Mouse (Mus musculus): ENCODE results near the gene Spag17. TPM values are rescaled to one million over a fixed set of nuclear protein-coding genes. Genes with fewer than 3 reads are reported as not detected.
A peak's percentile ranks its signal among the peaks of the same experiment; 100 is the strongest.

The Spag17 gene
- polyA plus RNA-seq, 1 experiment from 2014 or later, result 1.1 TPM

DNA sequence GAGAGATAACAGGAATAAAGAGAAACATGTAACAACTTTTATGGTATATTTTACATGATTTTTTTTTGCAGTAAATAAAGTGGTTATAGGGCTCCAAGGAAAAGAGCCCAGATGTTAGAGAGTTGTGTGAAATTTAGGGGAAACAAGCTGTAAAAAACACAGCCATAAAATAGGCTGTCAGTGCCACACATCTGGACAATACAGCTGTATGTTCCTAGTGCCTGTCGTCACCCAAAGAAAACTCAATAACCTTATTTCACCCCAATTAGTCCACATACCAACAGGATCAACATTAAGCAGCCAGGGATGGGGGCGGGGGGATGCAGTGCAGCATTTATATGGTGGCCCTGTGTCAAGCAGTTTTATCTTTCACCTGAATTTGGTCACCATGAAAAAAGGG, 81.1 kb downstream of the Spag17 start:
- Histone ChIP-seq H3K4me1 (peaks cover 28% of the 10 kb centered on the region), H3K4me2 (replicated peaks) (no peak overlapping the region; the same call in 1 of the 2 replicates), H3K27me3 (peaks cover 43% of the 10 kb centered on the region), H3K27ac (no peak overlapping the region), H3K9me3 (no peaks in the 10 kb centered on the region), H3K9ac (no peak overlapping the region), H3K4me3 (no peak overlapping the region), H3K36me3 (no peaks in the 10 kb centered on the region)
- 16% methylated on average over 2 of the region's 2 CpGs for WGBS
- ATAC-seq (ENCODE audit: low FRiP score, low read depth), result no peak

DNA sequence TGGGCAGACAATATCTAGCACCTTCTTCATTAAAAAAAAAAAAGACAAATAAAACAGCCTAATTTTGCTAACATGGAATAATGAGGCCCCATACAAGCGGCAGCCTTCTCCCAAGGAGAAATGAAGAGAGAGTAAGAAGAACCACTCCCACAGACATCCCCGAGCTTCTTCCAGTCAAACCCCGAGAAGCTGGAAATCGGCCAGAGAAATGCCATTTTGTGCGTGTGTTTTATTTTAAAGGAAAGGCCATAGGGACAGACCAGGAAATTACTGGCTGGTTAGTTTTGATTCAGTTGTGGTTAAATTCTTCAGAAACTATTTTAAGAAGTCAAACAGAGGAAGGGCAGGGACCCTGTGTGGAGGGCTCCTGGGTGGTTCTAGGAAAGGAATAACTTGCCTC, 85.6 kb downstream of the Spag17 start:
- ATAC-seq (ENCODE audit: low FRiP score, low read depth), result no peak
- Histone ChIP-seq H3K4me2 (replicated peaks) (no peak overlapping the region), H3K4me1 (peaks cover 19% of the 10 kb centered on the region), H3K27ac (no peak overlapping the region), H3K36me3 (no peaks in the 10 kb centered on the region), H3K4me3 (no peak overlapping the region), H3K9me3 (no peaks in the 10 kb centered on the region), H3K9ac (no peak overlapping the region), H3K27me3 (peaks cover 27% of the 10 kb centered on the region)
- 31% methylated on average over 5 of the region's 5 CpGs for WGBS

DNA sequence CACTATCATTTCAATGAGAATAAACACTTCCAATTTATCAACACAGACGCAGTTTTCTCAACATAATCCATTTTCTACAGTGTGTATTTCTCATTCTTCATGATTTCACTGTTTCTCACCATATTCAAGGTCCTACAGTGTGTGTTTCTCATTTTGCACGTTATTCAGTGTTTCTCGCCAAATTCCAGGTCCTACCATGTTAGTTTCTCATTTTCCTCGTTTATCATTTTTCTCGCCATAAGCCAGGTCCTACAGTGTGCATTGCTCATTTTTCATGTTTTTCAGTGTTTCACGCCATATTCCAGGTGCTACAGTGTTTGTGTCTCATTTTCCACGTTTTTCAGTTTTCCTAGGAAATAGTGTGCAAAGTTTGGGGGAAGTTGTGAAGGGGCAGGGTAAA, 95.8 kb downstream of the Spag17 start:
- H3K27ac ChIP-seq, result no peak overlapping the region
- no peak for ATAC-seq (ENCODE audit: low FRiP score, low read depth)
- H3K9ac ChIP-seq, result no peak overlapping the region
- H3K9me3 ChIP-seq, result no peaks in the 10 kb centered on the region
- peaks cover 4% of the 10 kb centered on the region; the same call in 1 of the 2 replicates for H3K4me1 ChIP-seq
- H3K4me3 ChIP-seq, result no peak overlapping the region
- no peaks in the 10 kb centered on the region for H3K36me3 ChIP-seq
- peaks cover 29% of the 10 kb centered on the region for H3K27me3 ChIP-seq
- WGBS, result 62% methylated on average over 7 of the region's 7 CpGs
- no peak overlapping the region for H3K4me2 ChIP-seq (replicated peaks)

DNA sequence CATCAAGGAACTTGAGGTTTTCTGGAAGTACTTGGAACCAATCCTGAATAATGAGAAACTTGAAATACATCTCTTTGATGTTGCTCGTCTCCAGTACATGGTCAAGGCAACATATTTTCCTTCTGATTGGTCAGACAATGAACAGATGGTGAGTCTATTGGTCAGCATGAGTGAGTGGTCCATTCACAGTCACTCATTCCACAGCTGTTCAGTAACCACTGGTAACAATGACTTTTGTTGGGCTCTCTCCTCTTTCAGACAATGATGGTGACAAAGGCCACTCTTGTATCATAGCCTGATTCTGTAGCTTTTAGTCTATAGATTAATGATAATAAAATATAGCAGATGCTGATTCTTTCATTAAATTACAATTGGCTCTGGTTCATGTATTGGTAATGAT, 119.5 kb downstream of the Spag17 start:
- H3K9me3 ChIP-seq, result no peaks in the 10 kb centered on the region
- no peak overlapping the region for H3K4me3 ChIP-seq
- H3K4me1 ChIP-seq, result peaks cover 3% of the 10 kb centered on the region; the same call in 1 of the 2 replicates
- no peak overlapping the region for H3K4me2 ChIP-seq (replicated peaks)
- H3K9ac ChIP-seq, result no peak overlapping the region
- no peak overlapping the region for H3K27ac ChIP-seq
- 70% methylated on average over 1 of the region's 1 CpGs for WGBS
- no peaks in the 10 kb centered on the region for H3K36me3 ChIP-seq
- ATAC-seq (ENCODE audit: low FRiP score, low read depth), result no peak
- H3K27me3 ChIP-seq, result peaks cover 6% of the 10 kb centered on the region; the same call in 1 of the 2 replicates

DNA sequence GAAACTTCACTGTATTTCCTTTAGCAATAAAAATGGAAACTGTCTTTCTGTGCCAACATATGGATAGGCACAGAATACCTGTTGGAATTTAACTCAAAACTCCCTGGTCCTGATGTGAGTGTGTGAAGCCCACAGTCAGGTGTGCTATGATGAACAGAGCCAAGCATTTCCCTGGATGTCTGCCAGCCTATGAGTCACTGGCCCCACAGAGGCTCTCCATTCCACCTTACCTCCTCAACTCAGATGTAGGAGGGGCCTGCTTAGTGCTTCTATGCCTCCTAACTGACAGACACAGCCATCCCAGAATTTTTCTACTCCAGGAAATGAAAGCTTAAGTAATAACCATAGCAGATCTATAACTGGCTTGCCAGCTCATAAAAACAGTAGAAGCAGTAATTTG, 124.6 kb downstream of the Spag17 start:
- H3K27me3 ChIP-seq, result peaks cover 6% of the 10 kb centered on the region; the same call in 1 of the 2 replicates

DNA sequence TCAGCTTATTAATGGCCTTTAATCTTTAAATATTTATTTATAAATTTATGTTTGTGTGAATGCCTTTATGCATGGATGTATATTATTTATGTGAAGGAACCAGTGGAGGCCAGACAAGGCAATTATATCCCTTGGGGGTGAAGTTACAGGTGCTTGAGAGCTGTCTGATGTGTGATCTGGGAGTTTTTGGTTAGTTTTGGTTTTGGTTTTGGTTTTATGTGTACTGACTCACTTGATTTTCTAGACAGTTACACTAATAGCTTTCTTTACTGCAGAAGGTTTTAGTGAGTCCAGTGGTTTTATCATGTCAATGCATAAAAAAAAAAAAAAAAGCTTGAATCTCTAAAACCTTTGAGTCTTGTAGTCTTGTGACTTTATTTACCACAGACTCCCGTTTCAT, 128.9 kb downstream of the Spag17 start:
- Histone ChIP-seq H3K4me2 (replicated peaks) (no peak overlapping the region), H3K4me1 (peaks cover 10% of the 10 kb centered on the region; the same call in 1 of the 2 replicates), H3K27me3 (no peaks in the 10 kb centered on the region), H3K4me3 (no peak overlapping the region), H3K27ac (no peak overlapping the region), H3K36me3 (no peaks in the 10 kb centered on the region), H3K9ac (no peak overlapping the region), H3K9me3 (0 out of 2 replicates have a peak, but pooled peaks cover 4% of the 10 kb centered on the region)
- 79% methylated on average over 1 of the region's 1 CpGs for WGBS
- no peak for ATAC-seq (ENCODE audit: low FRiP score, low read depth)

More for the DNA sequence above, 124.6 kb downstream of the Spag17 start:
- Histone ChIP-seq H3K4me1 (peaks cover 10% of the 10 kb centered on the region; the same call in 1 of the 2 replicates), H3K9me3 (no peaks in the 10 kb centered on the region), H3K36me3 (no peaks in the 10 kb centered on the region), H3K27ac (no peak overlapping the region), H3K9ac (no peak overlapping the region), H3K4me3 (no peak overlapping the region), H3K4me2 (replicated peaks) (no peak overlapping the region)
- ATAC-seq (ENCODE audit: low FRiP score, low read depth), result peak; percentile 89

DNA sequence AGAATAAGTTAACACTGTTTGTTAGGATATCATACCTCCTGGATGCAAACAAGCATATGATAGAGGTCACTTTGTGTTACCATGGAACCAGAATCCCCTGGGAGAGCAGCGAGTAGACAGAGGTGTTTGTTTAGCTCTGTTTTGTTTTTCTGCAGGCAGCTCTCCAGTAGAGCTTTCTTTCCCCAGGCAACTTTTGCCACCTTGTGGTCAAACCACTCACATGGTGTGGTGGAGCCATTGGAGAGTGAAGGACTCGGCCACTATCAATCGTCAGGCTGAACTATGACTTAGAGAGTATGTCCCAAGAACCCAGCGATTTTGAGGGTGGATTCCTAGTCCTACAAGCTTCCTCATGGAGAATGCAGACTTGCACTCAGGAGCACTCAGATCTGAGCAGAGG, 146.1 kb downstream of the Spag17 start:
- H3K27ac ChIP-seq, result no peak overlapping the region
- ATAC-seq (ENCODE audit: low FRiP score, low read depth), result no peak
- WGBS, result 46% methylated on average over 4 of the region's 4 CpGs
- H3K4me2 ChIP-seq (replicated peaks), result no peak overlapping the region
- peaks cover 54% of the 10 kb centered on the region for H3K4me1 ChIP-seq
- H3K27me3 ChIP-seq, result 0 out of 2 replicates have a peak, but pooled peaks cover 4% of the 10 kb centered on the region
- H3K9me3 ChIP-seq, result no peaks in the 10 kb centered on the region
- H3K36me3 ChIP-seq, result no peaks in the 10 kb centered on the region
- H3K9ac ChIP-seq, result no peak overlapping the region
- H3K4me3 ChIP-seq, result no peak overlapping the region

DNA sequence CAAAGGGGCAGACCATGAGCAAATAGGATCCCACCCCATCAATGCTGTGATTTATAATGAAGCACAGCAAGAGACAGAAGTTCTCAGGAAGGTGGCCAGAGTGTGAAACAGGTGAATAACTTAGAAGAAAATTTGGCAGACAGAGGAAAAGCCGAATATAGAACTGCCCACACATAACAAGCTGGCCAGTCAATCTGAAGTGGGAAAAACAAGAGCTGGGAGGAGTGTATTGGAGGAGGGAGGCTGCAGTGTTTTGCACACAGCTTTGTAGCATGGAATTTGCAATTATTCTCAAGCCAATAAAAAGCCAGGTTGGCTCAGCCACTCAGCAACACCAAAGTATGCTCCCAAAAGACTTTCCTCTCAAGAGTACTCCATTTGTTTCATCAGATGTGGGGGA, 147.8 kb downstream of the Spag17 start:
- Histone ChIP-seq H3K9me3 (no peaks in the 10 kb centered on the region), H3K36me3 (no peaks in the 10 kb centered on the region), H3K4me3 (no peak overlapping the region), H3K4me1 (peaks cover 60% of the 10 kb centered on the region), H3K4me2 (replicated peaks) (no peak overlapping the region), H3K9ac (no peak overlapping the region), H3K27me3 (0 out of 2 replicates have a peak, but pooled peaks cover 4% of the 10 kb centered on the region), H3K27ac (no peak overlapping the region)
- 52% methylated on average over 1 of the region's 1 CpGs for WGBS
- no peak for ATAC-seq (ENCODE audit: low FRiP score, low read depth)

DNA sequence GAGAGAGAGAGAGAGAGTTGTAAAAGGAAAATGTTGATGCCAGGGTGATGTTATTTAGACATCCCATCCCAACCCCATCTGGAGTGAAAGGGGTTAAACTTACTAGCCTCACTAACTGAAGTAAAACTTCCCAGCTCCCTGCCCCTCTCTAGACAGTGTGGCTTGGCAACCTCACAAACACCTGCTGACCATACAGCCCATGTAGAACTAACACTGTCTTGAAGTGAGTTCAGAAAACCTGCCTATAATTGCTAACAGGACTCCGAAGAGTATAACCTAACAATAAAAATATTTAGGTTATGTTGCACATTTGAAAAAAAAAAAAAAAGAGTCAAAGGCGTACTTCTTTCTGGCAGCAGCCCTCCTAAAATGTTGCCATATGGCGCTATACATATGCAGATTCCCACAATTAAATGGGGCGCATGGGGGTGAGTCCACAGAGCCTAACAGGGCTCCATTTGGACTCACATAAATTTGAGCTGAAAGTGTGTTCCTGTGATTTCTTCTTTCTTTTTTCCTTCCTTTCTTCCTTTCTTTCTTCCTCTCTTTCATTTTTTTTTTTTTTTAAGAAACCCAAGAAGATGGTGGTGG, 149.3 kb downstream of the Spag17 start:
- peak overlapping the region; percentile 15; the same call in 1 of the 2 replicates for H3K27ac ChIP-seq
- 0 out of 2 replicates have a peak overlapping the region, but pooled peaks have one; percentile 25 for H3K4me2 ChIP-seq (replicated peaks)
- WGBS, result 32% methylated on average over 4 of the region's 4 CpGs

DNA sequence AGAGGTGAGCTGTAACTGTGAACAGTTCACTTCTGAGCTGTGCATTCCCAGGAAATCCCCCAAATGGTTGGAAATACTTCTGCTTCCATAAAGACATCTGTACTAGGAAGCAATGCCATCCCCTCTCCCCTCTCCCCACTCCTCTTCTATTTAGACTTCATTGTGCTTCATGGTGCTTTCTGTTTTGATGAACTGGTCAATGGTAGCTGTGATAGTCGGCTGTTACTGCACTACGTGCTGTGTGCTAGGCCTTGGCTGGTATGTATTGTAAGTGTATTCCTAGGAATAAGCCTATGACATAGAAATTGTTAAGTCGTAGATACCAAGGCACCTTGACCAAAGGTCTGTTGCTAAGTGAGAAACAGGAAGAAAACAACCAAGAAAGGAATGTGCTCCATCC, 149.9 kb downstream of the Spag17 start:
- Histone ChIP-seq H3K4me3 (no peak overlapping the region), H3K4me1 (peaks cover 57% of the 10 kb centered on the region), H3K9ac (no peak overlapping the region), H3K36me3 (no peaks in the 10 kb centered on the region), H3K4me2 (replicated peaks) (peak overlapping the region; percentile 25; the same call in 1 of the 2 replicates), H3K9me3 (no peaks in the 10 kb centered on the region), H3K27me3 (0 out of 2 replicates have a peak, but pooled peaks cover 4% of the 10 kb centered on the region), H3K27ac (peak overlapping the region; percentile 15; the same call in 1 of the 2 replicates)
- ATAC-seq (ENCODE audit: low FRiP score, low read depth), result peak; percentile 60
- WGBS, result 66% methylated on average over 3 of the region's 3 CpGs

More for the DNA sequence above, 149.3 kb downstream of the Spag17 start:
- H3K27me3 ChIP-seq, result 0 out of 2 replicates have a peak, but pooled peaks cover 4% of the 10 kb centered on the region
- H3K9ac ChIP-seq, result no peak overlapping the region
- no peaks in the 10 kb centered on the region for H3K36me3 ChIP-seq
- H3K9me3 ChIP-seq, result no peaks in the 10 kb centered on the region
- no peak overlapping the region for H3K4me3 ChIP-seq
- peak; percentile 93 for ATAC-seq (ENCODE audit: low FRiP score, low read depth)
- peaks cover 57% of the 10 kb centered on the region for H3K4me1 ChIP-seq

DNA sequence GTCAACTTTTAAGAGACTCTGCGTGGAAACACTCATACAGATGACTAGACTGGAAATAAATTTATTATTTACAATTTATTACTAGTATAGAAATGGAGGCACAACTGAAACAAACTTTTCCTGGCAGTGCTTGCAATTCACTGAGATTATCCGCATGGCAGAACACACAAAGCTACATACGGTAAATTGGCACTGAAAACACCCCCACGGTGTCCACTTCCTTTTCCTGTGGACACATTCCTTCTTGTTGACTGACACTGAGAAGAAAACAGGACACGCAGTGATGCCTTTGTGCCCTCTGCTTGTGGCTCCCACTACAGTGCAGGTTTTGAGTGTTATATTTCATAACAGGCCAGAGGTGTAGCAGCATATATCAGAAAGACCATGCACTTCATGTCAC, 151.6 kb downstream of the Spag17 start:
- Histone ChIP-seq H3K36me3 (no peaks in the 10 kb centered on the region), H3K4me2 (replicated peaks) (no peak overlapping the region), H3K9ac (no peak overlapping the region), H3K9me3 (no peaks in the 10 kb centered on the region), H3K27me3 (no peaks in the 10 kb centered on the region), H3K4me1 (peaks cover 40% of the 10 kb centered on the region), H3K27ac (no peak overlapping the region), H3K4me3 (no peak overlapping the region)
- WGBS, result 63% methylated on average over 5 of the region's 5 CpGs
- no peak for ATAC-seq (ENCODE audit: low FRiP score, low read depth)

DNA sequence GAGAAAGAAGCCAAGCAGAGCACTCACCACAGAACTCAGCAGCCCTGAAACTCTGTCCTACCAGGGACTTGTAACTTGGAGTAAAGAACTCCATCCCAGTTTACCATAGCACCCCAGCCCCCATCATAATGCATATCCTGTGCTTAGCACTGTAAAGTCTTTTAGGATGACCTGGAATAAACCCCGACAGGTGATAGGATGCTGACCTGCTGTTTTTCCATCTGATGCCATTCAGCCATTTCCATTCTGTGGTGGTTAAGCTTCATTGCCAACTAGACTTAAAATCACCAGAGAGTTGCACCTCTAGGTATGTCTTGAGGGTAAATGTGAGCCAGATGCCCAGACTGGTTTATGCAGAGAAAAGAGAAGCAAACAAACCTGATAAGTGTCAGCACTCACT, 189.2 kb downstream of the Spag17 start:
- Histone ChIP-seq H3K27me3 (no peaks in the 10 kb centered on the region), H3K9ac (no peak overlapping the region), H3K36me3 (no peaks in the 10 kb centered on the region), H3K4me1 (no peaks in the 10 kb centered on the region), H3K4me3 (no peak overlapping the region), H3K9me3 (no peaks in the 10 kb centered on the region), H3K4me2 (replicated peaks) (no peak overlapping the region), H3K27ac (no peak overlapping the region)
- ATAC-seq (ENCODE audit: low FRiP score, low read depth), result no peak
- 94% methylated on average over 1 of the region's 1 CpGs for WGBS

Data from limb, embryonic 13.5 days (tissue).